Mouse (Mus musculus): ENCODE results near the gene Khnyn.

DNA sequence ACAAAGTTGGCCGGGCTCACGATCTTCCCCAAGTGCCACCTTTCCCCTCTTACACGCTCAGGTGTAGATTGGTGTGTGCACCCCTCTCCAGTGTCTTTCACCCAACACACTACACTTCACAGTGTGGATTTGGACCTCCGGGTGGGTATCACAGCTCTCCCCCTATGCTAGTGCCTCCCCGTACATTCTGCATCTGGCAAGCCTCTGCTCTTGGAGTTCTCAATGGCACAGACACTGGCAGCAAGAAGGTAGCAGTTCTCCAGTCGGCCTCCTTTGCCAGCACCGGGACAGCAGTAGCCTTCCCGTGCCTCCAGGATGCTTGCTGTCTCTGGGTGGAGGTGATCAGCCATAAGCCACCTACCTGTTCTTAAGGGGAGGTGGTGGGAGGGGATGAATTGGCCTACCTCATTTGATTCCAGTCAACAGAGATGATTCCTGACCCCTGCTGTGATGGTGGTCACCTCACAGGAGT is 11.5 kb upstream of the Khnyn start:
- no peak for TF ChIP-seq GATA1 (IDR thresholded peaks at IDR 0.05; ENCODE audit: low read length)
- no peak for TF ChIP-seq TAL1 (IDR thresholded peaks at IDR 0.05; ENCODE audit: low read length)

All from erythroblast, embryonic 14.5 days (primary cell).